Mouse (Mus musculus) kidney, postnatal 25 days (tissue): Measurements from ENCODE around the gene Cmip.
A peak's percentile ranks its signal among the peaks of the same experiment; 100 is the strongest.

Experiments used
- DNase-seq, 2 experiments: peaks; one replicate each; pipeline ENCODE4 v3.0.0; 2021; ENCODE audit warnings: mixed read lengths in 2 of 2

The Cmip gene

DNA sequence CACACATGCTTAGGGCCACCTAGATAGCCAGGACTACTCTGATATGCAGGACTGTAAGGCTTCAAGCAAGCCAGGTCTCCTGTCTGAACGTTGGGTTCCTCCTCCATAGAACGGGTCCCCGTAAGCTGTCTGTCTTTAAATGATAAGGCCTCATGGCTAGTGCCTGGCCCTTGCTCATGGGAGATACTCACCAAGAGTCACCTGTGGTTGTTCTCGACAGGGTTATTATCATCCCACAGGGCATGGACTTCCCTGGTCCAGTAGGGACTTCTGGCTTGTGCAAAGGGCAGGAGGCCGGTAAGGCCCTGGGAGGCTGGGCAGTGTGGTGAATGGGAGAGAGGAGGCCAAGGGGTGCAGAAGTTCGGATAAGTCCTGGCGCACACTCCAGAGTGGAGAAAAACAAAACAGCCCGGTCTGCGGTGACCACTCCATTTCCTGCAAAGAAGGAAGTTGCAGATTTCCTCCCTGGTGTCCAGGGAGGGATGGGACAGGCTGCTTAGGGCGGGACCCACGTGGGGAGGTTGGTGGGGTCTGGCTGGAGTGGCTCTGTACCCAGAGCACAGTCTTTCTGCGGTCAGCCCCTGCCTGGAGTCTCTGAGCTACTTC lies 41.2 kb downstream of the Cmip start:
- DNase-seq = peak; percentile 56 to 85

DNA sequence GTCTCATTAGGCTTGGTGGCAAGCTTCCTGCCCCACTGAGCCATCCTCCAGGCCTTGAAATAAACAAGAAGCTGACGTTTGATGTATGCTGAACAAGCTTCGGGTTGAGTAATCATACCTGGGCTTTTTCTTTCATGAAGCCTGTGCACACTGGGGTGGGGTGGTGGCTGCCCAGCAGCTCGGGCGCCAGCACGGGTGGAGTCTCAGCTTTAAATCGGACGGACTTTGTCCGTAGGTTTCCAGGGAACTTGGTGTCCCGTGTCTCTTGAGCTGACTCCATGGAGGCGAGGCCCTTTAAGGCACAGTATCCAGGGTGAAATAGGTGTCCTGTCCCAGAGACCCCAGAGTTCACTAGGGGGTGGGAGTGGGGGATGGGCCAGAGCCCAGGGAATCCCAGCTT lies 42.3 kb downstream of the Cmip start:
- peak in 1 of 2 experiments; percentile 79 for DNase-seq

DNA sequence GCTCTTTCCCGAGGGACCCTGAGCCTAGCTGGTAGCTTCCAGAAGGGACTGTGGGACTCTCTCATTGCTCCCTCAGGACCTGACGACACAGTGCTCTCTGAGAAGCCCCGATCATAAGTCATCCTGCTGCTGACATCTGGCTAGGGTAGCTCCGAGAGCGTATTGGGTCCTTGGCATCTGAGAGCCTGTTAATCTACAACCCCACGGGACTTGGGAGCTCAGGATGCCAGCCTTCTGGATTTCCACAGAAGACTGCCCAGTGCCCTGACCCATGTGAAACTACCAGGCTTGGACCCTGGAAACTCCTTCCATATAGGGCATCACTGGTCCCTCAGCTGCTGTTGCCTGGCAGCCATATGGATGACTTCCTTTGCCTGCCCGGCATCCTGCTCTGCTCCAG lies 43.3 kb downstream of the Cmip start:
- peak; percentile 82 to 92 for DNase-seq

DNA sequence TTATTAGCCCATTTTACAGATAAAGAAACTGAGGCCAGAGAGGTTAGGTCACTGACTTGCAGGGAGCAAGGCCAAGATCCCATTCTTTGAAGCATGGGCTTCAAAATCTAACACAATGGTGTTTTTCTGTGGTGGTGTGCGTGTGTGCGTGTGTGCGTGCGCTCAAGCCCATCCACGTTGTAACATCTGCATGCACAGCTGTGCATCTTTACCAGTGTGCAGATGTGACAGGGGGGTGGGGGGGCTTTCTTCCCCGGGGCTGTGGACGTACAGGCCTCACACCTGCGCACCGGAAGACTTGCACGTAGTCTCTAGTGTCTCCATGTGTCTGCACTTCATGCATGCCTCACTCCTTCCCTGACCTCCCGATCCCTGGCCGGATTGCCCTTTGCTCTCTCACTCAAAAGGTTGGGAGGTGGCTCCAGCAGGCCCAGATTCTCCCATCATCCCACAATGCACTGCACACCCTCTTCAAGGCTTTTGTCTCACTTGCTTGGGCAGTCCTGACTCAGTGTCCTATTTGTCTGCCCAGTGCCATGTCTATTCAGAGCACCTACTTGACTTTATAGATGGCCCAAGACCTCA lies 44.7 kb downstream of the Cmip start:
- peak; percentile 63 to 82 for DNase-seq

DNA sequence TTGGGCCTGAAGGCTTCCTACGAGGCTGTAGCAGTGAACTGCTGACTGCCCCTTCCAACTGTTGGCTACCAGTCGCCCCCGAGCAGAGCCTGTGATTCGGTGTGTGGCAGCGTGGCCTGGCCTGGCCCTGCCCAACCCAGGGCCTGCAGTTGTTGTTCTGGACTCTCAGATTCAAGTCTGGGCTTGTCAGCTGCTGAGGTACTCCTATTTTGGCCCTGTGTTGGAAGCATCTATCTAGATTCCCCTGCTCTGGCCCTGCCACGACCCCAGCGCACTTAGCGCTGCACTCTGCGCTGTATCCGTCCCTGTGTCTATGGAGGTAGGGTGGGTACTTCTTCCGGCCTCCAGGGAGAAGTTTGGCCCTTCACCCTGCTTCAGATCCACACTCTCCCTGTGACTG lies 45.2 kb downstream of the Cmip start:
- DNase-seq = no peak

DNA sequence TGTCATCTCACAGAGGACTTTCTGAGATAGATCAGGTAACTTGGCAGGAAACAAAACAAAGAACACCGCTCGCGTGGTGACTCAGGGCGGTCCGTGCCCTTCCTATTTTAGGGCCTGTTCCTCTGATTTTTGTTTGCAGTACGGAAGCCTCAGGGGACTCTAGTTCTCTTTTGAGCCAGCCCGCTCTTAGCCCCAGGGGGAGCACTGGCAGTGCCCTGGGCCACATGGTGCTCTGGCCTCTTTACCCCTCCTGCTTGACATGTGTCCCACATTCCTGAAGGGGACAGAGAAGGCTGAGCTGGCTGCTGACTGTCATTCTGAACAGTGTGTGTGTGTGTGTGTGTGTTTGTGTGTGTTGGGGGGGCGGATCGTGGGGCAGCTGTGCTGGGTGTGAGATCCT lies 46.8 kb downstream of the Cmip start:
- DNase-seq = peak in 1 of 2 experiments; percentile 71

DNA sequence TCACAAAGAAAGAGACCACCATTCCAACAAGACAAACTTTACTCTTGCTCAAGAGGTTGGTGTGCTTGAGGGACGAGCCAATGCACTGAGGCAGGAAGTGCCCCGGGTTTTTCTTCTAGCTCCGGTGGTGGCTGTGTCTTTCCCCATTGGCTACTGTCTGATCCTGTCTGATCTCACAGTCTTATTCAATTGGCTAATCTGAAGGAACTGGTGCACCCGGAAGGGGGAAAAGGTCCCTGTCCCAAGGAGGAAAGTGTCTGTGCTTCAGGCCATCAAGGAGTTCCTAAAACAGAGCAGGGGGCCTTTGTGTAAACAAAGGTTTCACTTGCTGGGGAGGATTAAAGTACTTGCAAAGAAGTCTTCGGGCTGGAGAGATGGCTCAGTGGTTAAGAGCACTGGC lies 48.5 kb downstream of the Cmip start:
- DNase-seq = no peak

DNA sequence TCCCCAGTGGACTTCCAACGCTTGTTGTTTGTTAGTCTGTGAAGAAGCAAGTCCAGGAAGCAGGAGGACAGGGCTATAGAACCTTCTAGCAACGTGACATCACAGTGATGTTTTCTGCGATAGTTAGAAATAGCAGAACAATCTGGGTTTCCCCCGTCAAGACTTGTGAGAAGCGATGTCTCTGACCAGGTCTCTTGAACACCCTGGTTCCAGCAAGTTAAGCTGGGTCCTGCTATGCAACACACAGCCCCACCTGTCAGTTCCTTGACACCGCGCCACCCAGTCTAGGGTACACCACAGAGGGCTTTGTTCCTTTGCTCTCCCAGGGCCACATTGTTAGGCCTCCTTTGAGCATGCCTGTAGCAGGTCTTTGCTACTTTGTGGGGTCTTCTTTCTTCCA lies 49.9 kb downstream of the Cmip start:
- no peak for DNase-seq

DNA sequence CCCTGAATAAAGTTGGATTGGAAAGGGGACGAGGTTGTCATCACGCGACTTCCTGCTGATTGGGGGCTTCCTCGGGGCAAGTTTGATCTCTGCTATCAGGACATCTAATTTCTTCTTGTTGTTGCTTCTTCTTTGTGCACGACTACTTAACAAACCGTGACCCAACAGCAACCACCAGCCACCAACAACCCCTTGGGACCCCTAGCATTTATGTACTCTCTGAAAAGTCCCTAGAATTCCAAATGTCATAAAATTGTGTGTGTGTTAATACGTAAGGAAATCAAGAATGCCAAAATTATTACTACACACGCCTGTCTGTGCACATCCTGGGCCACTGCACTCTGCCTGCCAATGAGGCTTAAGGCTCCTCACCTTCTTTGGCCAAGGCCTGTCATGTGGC lies 50.4 kb downstream of the Cmip start:
- DNase-seq = no peak

DNA sequence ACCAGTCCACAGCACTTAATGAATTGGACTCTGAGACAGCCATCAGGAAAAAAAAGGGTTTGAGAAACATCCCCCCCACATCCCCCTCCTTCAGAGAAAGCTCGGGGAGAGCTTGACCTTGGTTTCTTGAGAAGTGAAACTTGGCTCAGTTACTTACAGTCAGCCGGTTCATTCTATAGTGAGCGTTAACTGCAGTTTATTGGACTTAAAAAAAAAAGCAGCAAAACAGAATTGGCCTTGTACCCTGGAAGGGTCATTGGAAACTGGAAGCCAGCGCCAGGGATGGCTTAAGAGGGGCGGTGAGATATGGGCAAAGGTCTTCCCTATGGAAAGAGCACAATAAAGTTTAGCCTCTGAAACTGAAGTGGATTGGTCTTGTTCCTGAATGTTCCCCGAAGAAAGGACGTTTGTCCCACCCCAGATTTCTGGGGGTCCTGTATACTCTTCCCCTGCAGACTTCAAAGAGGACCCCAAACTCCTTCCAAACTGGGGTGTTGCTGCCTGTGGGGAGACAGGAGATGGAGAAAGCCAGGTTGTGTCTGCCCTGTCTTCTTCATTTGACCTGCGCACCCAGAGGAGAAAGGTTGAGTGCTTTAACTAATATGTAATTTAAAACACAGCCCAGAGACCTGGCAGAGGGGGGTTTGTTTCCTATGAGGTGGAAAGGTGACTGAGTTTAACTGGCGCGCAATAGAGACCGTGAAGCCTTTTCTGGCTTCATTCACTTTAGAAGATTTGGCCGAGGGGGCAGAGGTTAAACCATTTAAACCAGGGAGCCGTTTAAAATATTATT lies 51.6 kb downstream of the Cmip start:
- DNase-seq = peak; percentile 81 to 89

DNA sequence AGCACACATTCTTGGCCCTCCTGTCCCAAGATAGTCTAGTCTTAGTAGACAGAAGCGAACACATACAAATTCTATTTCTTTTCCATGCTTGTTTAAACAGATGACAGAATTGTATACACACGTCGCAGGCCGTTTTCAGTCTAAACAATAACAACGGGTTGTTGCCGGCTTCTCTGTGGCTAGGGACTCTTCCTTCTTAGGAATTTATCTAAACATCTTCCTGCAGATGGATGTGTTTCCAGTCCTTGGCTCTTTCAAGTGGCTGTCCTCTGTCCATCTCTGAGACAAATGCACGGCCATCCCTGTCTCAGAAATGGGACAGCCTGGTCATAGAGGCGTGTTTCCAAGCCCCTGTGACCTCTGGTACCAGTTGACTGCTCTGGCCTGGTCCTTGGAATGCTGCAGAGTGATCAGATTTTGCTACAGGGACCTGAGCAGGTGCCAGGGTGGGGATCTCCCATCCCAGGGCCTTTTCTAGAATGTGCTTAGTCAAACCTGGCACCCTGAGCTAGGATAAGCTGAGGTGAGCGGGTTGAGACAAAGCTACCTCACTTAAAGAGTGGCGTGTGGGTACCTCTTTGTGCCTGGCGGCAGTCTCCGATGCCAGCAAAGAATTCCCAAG lies 52.9 kb downstream of the Cmip start:
- DNase-seq = peak; percentile 67 to 78

DNA sequence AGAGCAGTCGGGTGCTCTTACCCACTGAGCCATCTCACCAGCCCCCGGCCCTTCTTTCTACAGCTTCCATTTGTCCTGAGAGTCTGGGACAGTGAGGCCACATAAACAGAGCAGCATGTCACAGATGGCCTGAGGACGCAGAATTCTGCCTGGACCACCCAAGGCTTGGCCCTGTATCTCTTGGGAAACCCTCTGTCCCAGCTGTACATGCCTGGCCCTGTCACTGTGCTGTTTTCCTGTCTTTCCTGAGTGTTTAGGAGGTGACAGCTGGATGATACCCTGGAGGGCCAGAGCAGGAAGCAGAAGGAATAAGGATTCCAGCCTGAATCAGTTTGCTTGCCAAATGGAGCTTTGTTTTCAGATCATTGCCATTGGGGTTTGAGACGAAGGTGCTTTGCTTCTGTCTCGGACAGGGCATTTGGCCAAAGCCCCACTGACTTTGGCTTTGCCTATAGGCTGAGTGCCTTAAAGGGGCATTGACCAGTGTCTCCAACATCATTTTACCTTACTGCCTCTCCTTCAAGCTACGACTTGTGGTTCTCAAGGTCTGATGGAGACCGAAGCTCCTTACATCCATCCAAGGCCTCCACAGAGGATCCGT lies 54.2 kb downstream of the Cmip start:
- DNase-seq = peak in 1 of 2 experiments; percentile 53

DNA sequence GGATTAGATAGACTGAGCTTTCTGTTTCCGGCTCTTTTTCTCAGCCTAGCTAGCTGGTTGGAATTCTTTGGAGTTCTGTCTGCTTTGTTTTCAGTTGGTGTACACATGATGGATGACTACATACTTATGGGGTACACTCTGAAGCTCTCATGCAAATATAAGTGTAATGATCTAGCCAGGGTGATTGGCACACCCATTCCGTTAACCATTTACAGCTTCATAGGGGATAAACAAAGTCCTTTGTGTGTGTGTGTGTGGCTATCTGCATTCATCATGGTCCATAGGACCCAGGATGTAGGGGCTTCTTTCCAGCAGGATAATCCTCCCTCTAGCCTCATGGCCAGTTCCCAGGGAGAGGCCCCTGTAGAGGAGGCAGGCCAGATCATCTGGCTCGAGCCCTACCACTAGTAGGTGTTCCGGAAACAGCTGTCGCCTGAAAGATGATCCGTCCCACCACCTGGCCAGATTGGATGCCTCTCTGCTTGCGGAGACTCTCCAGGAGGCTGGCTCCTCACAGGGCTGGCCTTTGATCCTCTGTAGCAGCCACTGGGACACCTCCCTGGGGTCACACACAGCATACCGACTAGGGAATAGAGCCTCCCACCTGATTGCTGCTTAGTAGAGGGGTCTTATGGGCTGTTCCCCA lies 57.6 kb downstream of the Cmip start:
- peak in 1 of 2 experiments; percentile 78 for DNase-seq

DNA sequence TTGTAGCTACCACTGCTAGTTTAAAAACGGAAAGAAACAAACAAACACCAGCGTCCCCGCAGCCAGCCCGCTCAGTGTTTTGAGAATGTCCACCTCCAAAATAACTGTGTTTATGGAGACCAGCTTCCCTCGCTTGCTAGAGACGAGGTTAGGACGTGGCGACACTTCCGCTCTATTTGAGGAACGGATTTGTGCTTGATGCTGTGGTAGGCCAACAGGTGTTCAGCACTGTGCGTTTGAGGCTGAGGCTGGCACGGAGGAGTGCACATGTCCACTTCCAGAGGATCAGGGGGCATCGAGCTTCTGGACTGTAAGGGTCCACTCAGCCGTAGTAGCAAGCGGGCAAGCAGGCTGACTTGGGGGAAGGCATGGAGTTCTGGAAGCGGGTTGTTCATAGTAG lies 58.9 kb downstream of the Cmip start:
- DNase-seq = no peak

DNA sequence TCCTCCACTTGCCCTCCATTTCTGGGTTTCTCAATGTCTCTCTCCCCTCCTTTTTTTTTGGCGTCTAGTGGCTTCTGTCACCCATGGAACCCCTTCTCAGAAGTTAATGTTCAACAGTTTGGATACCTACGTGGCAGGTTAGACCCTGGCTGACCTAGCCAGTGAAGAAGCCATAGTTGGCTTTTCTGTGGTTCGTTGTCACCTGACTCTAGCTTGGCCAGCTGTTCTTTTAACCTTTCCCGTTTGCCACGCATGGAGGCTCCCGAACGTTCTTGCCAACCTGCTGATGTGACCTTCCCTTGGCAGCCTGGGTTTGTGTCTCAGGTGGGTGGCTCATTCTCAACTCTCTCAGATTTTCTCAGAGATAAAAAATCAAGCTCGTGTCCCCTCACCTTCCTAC lies 60.6 kb downstream of the Cmip start:
- DNase-seq = peak; percentile 79 to 91

DNA sequence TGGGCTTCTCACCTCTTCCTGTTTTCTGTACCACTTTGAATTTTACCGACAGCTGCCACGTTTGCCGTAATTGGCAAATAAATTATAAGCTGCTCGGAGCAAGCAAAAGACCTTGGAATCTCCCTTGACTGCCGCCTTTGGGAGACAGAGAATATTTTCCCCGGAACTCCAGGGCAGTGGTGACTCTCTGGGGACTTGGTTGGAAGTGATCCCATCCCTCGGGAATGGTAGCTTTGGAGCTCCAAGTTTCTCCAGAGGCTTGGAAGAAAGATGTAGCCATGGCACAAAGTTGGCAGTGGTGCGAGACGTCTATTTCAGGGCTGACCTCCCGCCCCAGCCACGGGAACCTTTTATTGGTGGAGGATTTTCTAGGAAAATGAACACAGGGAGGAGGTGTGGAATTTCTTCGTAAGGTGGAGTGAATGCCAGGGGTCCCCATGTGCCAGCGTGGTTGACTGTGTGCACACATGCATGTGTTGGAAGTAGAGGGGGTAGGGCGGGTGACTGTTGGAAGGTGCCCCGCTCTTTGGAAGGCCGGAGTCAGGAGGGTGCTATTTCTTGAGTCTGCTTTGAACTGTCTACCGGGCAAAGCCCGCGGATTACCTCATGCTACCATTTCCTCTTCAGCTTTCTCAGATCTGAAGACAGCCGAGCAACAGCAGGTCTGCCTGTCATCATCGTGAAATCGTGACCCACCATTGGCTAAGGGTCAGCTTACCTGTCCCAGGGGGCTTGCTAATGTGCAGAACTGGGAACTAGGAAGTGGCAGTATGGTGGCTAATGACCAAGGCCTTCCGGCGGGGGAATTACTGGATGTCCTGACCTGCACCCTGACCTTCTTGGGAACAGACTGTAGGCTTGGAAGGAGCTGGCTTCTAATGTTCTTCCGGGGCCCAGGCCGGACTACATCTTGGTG lies 62.3 kb downstream of the Cmip start:
- no peak for DNase-seq

DNA sequence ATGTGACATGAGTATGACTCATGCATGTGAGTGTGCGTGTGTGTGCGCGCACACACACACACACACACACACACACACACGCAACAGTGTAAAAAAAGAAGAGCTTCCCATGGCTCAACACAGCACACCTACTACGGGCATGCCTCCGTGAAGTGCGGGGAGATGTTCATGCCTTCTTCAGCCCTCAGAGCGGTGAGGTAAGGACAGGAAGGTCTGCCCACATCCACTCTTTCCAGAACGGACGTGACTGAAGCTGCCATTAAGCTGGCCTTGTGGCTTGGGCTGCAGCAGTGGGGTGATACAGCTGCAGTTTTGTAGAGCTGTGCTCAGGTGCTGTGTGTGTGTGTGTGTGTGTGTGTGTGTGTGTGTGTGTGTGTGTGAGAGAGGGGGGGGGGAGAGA lies 63.8 kb downstream of the Cmip start:
- DNase-seq = no peak

DNA sequence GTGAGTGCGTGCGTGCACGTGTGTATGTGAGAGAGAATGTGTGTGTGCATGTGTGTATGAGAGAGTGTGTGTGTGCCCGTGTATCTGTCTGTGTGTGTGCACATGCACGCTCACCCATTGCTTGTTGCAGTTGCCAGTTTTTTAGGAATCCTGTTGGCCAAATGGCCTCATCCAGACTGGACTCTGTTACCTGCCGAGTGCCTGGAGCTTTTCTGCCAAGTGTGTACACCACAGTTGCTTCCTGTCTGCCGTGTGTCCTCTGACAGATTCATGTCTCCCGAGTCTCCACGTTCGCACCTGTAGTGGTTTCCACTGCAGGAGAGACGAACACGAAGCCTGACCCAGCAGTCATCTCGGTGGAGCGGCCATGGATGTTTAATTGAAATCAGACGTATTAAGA lies 64.4 kb downstream of the Cmip start:
- DNase-seq = no peak

DNA sequence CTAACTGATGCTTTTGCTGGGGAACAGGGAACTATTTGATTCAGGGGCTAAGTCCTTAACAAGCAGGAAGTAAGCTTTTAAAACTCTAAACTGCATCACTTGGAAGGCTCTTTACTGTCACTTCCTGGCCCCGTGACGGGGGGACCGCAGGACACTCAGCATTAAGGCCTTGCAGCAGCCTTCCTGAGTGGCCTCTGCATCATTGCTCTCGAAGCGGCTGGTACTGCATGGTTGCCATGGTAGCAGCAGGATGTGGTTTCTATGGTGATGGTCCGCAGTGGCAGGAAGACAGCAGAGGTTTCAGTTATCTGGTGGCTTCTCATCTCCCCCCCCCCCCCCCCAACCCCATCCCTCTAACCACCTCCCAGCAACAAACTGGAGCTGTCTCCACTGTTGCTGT lies 65.2 kb downstream of the Cmip start:
- no peak for DNase-seq

DNA sequence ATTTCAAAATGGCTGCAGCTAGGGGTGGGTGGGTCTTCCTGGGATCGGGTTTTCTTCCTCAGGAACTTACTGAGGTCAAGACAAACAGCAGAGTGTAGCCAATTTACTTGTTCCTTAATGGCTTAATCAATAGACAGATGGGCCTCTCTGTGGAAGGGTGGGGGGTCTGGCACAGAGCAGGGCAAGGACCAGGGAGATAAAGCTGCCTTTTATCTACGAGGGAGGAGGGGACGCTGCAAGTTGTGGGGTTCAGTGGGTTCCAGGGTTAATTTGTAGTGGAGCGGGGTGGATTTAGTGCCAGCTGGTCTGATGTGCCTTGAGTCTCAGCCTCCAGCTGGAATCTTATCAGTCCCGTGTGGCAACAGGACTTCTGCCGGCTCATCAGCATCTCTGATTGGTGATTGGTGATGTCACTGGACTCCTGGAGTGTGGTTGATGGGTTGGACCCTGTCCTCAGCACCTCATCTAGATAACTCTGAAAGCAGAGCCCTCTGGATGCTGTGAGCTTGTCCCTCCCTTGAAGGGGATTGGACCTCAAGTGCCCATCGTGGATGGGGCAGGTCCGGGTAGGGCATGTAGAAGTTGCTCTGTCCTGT lies 65.9 kb downstream of the Cmip start:
- DNase-seq = no peak

DNA sequence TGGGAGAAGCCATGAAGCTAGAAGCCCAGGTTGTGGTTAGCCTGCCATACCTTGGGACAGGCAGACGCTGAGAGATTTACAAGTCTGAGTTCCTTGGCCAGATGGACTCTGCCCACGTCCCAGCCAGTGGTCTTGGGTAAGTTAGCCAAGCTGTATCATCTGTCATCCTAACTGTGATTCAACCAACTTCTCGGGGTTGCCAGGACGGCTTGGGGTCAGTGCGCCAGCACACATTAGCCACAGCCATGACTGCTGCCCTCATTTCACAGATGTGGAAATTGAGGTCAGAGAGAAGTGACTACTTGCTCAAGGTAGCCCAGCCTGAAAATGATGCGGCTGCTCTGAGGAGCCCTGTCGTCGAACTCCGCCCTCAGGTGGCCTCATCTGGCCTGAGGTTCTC lies 68.0 kb downstream of the Cmip start:
- peak in 1 of 2 experiments; percentile 78 for DNase-seq
